Mouse (Mus musculus): ENCODE results near the gene Fen1. TPM values are rescaled to one million over a fixed set of nuclear protein-coding genes. Genes with fewer than 3 reads are reported as not detected.

The Fen1 gene
- polyA plus RNA-seq, 1 experiment from 2014 or later, result 113 TPM

DNA sequence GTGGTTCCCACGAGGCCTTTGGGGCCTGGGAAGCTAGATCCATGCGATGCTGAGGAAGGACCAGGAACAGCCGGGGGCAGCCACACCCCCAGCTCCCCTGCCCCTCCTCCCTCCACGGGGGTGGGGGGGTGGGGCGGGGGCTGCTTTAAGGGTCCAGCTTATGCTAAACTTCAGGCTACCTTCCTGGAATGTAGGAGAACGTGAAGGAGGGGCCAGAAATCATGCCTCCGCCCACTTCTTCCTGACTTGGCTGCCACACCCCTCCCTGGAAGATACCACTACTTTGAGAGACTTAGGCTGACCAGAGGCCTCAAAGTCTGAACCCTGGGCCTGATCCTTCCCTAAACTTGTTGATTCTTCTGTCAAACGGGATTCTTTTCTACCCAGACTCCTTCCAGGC is 18.7 kb upstream of the Fen1 start:
- H3K4me1 ChIP-seq (ENCODE audit: control insufficient read depth, insufficient read depth, low read length), result peaks cover 5% of the 10 kb centered on the region
- no peaks in the 10 kb centered on the region for H3K9me3 ChIP-seq (ENCODE audit: control insufficient read depth, low read length)
- no peak overlapping the region for H3K4me2 ChIP-seq (ENCODE audit: low read depth)
- H3K9ac ChIP-seq (ENCODE audit: low read length), result no peak overlapping the region
- ATAC-seq (ENCODE audit: insufficient read depth, low FRiP score, low TSS enrichment) (no peak), DNase-seq (ENCODE audit: low spot score) (no peak)
- no peak overlapping the region for H3K4me3 ChIP-seq (ENCODE audit: low read depth, low read length)
- no peak overlapping the region for H3K27ac ChIP-seq (ENCODE audit: low read depth, low read length)
- H3K27me3 ChIP-seq (ENCODE audit: control insufficient read depth, insufficient read depth, low read length), result no peaks in the 10 kb centered on the region
- 45% methylated on average over 8 of the region's 8 CpGs for WGBS
- no peaks in the 10 kb centered on the region for H3K36me3 ChIP-seq (ENCODE audit: control insufficient read depth, insufficient read depth, low read length)

- peaks cover 5% of the 10 kb centered on the region for H3K4me1 ChIP-seq (ENCODE audit: control insufficient read depth, insufficient read depth, low read length)
- ATAC-seq (ENCODE audit: insufficient read depth, low FRiP score, low TSS enrichment), result no peak
- no peak overlapping the region for H3K27ac ChIP-seq (ENCODE audit: low read depth, low read length)
- no peak overlapping the region for H3K9ac ChIP-seq (ENCODE audit: low read length)
- H3K4me2 ChIP-seq (ENCODE audit: low read depth), result no peak overlapping the region
- H3K27me3 ChIP-seq (ENCODE audit: control insufficient read depth, insufficient read depth, low read length), result no peaks in the 10 kb centered on the region
- no peaks in the 10 kb centered on the region for H3K9me3 ChIP-seq (ENCODE audit: control insufficient read depth, low read length)
- 55% methylated on average over 4 of the region's 4 CpGs for WGBS
- no peaks in the 10 kb centered on the region for H3K36me3 ChIP-seq (ENCODE audit: control insufficient read depth, insufficient read depth, low read length)
- H3K4me3 ChIP-seq (ENCODE audit: low read depth, low read length), result no peak overlapping the region
- no peak for DNase-seq (ENCODE audit: low spot score)
Measured at GRCm38 (mm10) chr19:10221585-10221984, 17.6 kb upstream of the Fen1 start.

- H3K4me3 ChIP-seq (ENCODE audit: low read depth, low read length), result no peak overlapping the region
- no peaks in the 10 kb centered on the region; the same call in 1 of the 2 replicates for H3K4me1 ChIP-seq (ENCODE audit: control insufficient read depth, insufficient read depth, low read length)
- no peaks in the 10 kb centered on the region for H3K9me3 ChIP-seq (ENCODE audit: control insufficient read depth, low read length)
- no peak overlapping the region for H3K9ac ChIP-seq (ENCODE audit: low read length)
- DNase-seq (ENCODE audit: low spot score), result no peak
- ATAC-seq (ENCODE audit: insufficient read depth, low FRiP score, low TSS enrichment), result no peak
- 83% methylated on average over 6 of the region's 6 CpGs for WGBS
- H3K27me3 ChIP-seq (ENCODE audit: control insufficient read depth, insufficient read depth, low read length), result no peaks in the 10 kb centered on the region
- no peak overlapping the region for H3K4me2 ChIP-seq (ENCODE audit: low read depth)
- H3K27ac ChIP-seq (ENCODE audit: low read depth, low read length), result no peak overlapping the region
- no peaks in the 10 kb centered on the region for H3K36me3 ChIP-seq (ENCODE audit: control insufficient read depth, insufficient read depth, low read length)
Measured at GRCm38 (mm10) chr19:10219593-10219992, 15.6 kb upstream of the Fen1 start.

DNA sequence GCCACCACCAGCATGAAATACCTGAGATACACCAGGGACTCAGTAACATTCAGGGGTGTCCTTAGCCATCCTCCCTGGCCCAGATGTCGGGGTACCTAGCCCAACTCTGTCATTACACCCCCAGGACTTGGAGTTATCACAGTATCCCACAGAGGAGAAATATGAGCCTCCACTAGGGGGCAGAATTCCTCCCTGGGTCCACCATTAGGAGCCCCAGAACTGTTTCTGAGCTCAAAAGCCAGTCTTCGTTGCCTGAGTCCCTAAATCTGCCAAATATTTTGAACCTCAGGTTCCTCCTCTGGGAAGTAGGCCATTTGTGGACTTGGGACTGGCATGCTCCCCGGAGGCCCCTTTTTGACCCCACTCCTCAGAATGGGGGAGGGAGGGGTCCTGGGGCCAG is 15.1 kb upstream of the Fen1 start:
- ATAC-seq (ENCODE audit: insufficient read depth, low FRiP score, low TSS enrichment) (0 out of 2 replicates have a peak, but pooled peaks have one; percentile 49), DNase-seq (ENCODE audit: low spot score) (peak; percentile 45)
- H3K27ac ChIP-seq (ENCODE audit: low read depth, low read length), result no peak overlapping the region
- no peaks in the 10 kb centered on the region for H3K36me3 ChIP-seq (ENCODE audit: control insufficient read depth, insufficient read depth, low read length)
- no peak overlapping the region for H3K4me2 ChIP-seq (ENCODE audit: low read depth)
- no peaks in the 10 kb centered on the region for H3K4me1 ChIP-seq (ENCODE audit: control insufficient read depth, insufficient read depth, low read length)
- no peak overlapping the region for H3K4me3 ChIP-seq (ENCODE audit: low read depth, low read length)
- H3K9me3 ChIP-seq (ENCODE audit: control insufficient read depth, low read length), result no peaks in the 10 kb centered on the region
- no peak overlapping the region for H3K9ac ChIP-seq (ENCODE audit: low read length)
- WGBS, result 51% methylated on average over 3 of the region's 3 CpGs
- H3K27me3 ChIP-seq (ENCODE audit: control insufficient read depth, insufficient read depth, low read length), result no peaks in the 10 kb centered on the region

DNA sequence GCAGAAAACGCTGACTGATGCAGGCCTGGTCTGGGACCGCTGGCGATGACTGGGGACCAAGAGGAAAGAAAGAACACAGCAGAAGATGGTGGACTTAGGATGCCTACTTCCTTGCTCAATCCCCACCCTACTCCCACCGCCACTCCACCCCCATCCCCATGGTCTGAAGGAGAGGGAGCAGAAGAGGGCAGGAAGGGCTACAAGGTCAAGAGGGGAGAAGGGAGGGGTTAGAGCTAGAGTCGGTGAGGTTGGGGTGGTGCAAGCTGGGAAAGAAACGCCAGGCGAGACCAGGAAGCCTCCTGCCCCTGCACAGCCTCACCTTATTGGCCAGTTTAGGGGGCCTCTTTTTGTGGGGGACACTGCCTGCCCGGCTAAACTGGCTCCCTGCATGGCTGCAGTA is 12.1 kb upstream of the Fen1 start:
- Histone ChIP-seq H3K4me3 (ENCODE audit: low read depth, low read length) (no peak overlapping the region), H3K4me2 (ENCODE audit: low read depth) (no peak overlapping the region), H3K27ac (ENCODE audit: low read depth, low read length) (no peak overlapping the region), H3K36me3 (ENCODE audit: control insufficient read depth, insufficient read depth, low read length) (no peaks in the 10 kb centered on the region), H3K9me3 (ENCODE audit: control insufficient read depth, low read length) (no peaks in the 10 kb centered on the region), H3K4me1 (ENCODE audit: control insufficient read depth, insufficient read depth, low read length) (no peaks in the 10 kb centered on the region), H3K27me3 (ENCODE audit: control insufficient read depth, insufficient read depth, low read length) (no peaks in the 10 kb centered on the region), H3K9ac (ENCODE audit: low read length) (no peak overlapping the region)
- DNase-seq (ENCODE audit: low spot score), result no peak
- no peak for ATAC-seq (ENCODE audit: insufficient read depth, low FRiP score, low TSS enrichment)
- 80% methylated on average over 8 of the region's 8 CpGs for WGBS

DNA sequence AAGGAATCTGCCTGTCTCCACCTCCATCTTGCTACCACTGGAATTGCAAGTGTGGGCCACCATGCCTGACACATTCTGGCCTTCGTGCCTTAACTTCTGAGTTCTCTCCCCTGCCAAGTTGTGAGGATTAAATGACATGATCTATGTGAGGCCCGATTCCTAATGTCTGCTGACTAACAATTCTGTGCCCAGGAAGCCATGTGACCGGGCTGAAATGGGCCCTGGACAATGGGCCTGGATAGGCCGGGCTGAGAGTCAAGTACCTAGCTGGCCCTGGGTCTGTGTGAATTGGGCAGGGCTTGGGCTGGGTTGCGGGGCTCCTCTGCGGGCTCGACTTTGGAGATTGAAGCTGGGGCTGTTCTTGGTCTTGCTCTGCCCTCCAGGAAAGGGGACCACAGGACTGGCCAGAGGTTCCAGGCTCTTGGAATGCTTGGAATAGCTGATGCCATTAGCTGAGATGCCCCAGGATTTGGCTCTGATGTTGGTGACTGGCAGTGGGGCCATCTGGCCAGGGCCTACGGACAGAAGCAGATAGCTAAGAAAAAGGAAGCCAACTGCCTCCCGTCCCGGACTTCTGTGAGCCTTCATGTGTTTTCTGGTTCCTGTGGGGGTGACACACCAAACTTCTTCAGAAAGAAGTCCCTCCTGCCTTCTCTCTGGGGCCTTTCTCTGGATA is 10.0 kb upstream of the Fen1 start:
- Histone ChIP-seq H3K4me3 (ENCODE audit: low read depth, low read length) (no peak overlapping the region), H3K36me3 (ENCODE audit: control insufficient read depth, insufficient read depth, low read length) (no peaks in the 10 kb centered on the region), H3K4me1 (ENCODE audit: control insufficient read depth, insufficient read depth, low read length) (no peaks in the 10 kb centered on the region), H3K27me3 (ENCODE audit: control insufficient read depth, insufficient read depth, low read length) (no peaks in the 10 kb centered on the region), H3K27ac (ENCODE audit: low read depth, low read length) (no peak overlapping the region), H3K4me2 (ENCODE audit: low read depth) (no peak overlapping the region), H3K9ac (ENCODE audit: low read length) (no peak overlapping the region), H3K9me3 (ENCODE audit: control insufficient read depth, low read length) (no peaks in the 10 kb centered on the region)
- DNase-seq (ENCODE audit: low spot score), result no peak
- no peak for ATAC-seq (ENCODE audit: insufficient read depth, low FRiP score, low TSS enrichment)
- WGBS, result 91% methylated on average over 10 of the region's 10 CpGs

DNA sequence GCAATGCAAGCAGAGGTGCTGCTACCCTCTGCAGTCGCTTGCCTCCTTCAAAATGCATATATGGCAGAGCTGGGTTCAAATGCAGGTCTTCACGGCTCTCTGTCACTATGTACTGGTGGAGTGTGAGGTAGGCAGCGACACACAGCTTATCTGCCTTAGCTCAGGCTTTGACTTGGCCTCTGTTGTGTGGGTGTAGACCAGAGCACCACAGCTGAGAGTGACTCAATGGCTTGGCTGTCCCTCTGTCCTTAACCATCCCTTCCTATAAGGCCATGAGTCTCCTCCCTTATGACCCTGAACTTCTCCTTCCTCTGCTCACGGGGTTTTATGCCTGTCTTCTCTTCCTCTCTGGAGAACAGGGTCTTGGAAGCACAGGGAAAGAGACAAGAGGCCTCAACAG is 6.9 kb upstream of the Fen1 start:
- no peak for DNase-seq (ENCODE audit: low spot score)
- Histone ChIP-seq H3K36me3 (ENCODE audit: control insufficient read depth, insufficient read depth, low read length) (peaks cover 6% of the 10 kb centered on the region), H3K9ac (ENCODE audit: low read length) (no peak overlapping the region), H3K27me3 (ENCODE audit: control insufficient read depth, insufficient read depth, low read length) (no peaks in the 10 kb centered on the region), H3K27ac (ENCODE audit: low read depth, low read length) (no peak overlapping the region), H3K4me3 (ENCODE audit: low read depth, low read length) (no peak overlapping the region), H3K9me3 (ENCODE audit: control insufficient read depth, low read length) (no peaks in the 10 kb centered on the region), H3K4me1 (ENCODE audit: control insufficient read depth, insufficient read depth, low read length) (no peaks in the 10 kb centered on the region), H3K4me2 (ENCODE audit: low read depth) (no peak overlapping the region)
- no peak for ATAC-seq (ENCODE audit: insufficient read depth, low FRiP score, low TSS enrichment)
- 83% methylated on average over 4 of the region's 4 CpGs for WGBS

DNA sequence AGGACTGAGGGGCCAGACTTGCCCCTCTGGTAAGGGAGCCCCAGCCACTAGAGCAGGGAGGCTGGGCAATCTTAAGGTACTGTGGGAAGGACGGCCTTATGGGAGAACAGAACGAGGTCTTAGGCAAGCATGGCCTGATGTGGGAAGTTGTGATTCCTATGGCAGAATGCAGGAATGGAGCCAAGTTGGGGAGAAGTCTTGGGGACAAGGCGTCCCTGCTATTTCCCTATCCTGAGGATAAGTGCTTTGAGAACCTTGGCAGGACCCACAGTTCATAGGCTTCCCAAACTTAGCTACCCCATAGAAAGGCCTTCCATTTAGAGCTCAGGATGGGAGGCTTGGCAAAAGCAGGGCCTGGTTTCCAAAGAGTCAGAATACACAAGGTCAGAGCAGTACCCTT is 4.9 kb upstream of the Fen1 start:
- Histone ChIP-seq H3K9ac (ENCODE audit: low read length) (no peak overlapping the region), H3K4me3 (ENCODE audit: low read depth, low read length) (no peak overlapping the region), H3K36me3 (ENCODE audit: control insufficient read depth, insufficient read depth, low read length) (peaks cover 6% of the 10 kb centered on the region), H3K4me1 (ENCODE audit: control insufficient read depth, insufficient read depth, low read length) (peaks cover 5% of the 10 kb centered on the region; the same call in 1 of the 2 replicates), H3K4me2 (ENCODE audit: low read depth) (no peak overlapping the region), H3K27ac (ENCODE audit: low read depth, low read length) (no peak overlapping the region), H3K9me3 (ENCODE audit: control insufficient read depth, low read length) (no peaks in the 10 kb centered on the region), H3K27me3 (ENCODE audit: control insufficient read depth, insufficient read depth, low read length) (no peaks in the 10 kb centered on the region)
- DNase-seq (ENCODE audit: low spot score), result no peak
- no peak for ATAC-seq (ENCODE audit: insufficient read depth, low FRiP score, low TSS enrichment)
- 87% methylated on average over 3 of the region's 3 CpGs for WGBS

DNA sequence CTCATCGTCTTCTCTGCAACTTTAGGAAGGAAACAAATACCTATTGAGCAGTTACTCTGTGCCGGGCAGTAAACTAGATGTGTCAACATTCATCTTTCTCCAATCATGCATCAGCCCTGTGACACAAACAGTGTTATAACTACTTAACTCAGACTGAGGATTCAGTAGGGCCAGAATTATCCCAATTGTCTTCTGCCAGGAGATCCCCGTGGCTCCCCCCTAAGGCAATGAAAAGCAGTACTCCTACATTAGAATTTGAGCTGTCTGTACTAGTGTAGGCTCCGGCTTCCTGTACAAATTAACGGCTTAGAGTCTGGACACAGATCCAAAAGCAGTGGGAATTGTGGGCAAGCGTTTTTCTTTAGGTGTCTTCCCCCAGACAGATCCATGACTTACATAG is 1.1 kb upstream of the Fen1 start:
- H3K4me3 ChIP-seq (ENCODE audit: low read depth, low read length), result peak overlapping the region; percentile 92; the same call in 1 of the 2 replicates
- H3K27ac ChIP-seq (ENCODE audit: low read depth, low read length), result no peak overlapping the region
- DNase-seq (ENCODE audit: low spot score) (no peak), ATAC-seq (ENCODE audit: insufficient read depth, low FRiP score, low TSS enrichment) (no peak)
- H3K9ac ChIP-seq (ENCODE audit: low read length), result no peak overlapping the region
- peak overlapping the region; percentile 82; the same call in 1 of the 2 replicates for H3K4me2 ChIP-seq (ENCODE audit: low read depth)
- H3K4me1 ChIP-seq (ENCODE audit: control insufficient read depth, insufficient read depth, low read length), result peaks cover 13% of the 10 kb centered on the region
- peaks cover 10% of the 10 kb centered on the region for H3K36me3 ChIP-seq (ENCODE audit: control insufficient read depth, insufficient read depth, low read length)
- H3K9me3 ChIP-seq (ENCODE audit: control insufficient read depth, low read length), result no peaks in the 10 kb centered on the region
- WGBS, result 71% methylated on average over 6 of the region's 6 CpGs
- H3K27me3 ChIP-seq (ENCODE audit: control insufficient read depth, insufficient read depth, low read length), result no peaks in the 10 kb centered on the region

All from neural tube, embryonic 11.5 days (tissue).